In the genomic region with DNA sequence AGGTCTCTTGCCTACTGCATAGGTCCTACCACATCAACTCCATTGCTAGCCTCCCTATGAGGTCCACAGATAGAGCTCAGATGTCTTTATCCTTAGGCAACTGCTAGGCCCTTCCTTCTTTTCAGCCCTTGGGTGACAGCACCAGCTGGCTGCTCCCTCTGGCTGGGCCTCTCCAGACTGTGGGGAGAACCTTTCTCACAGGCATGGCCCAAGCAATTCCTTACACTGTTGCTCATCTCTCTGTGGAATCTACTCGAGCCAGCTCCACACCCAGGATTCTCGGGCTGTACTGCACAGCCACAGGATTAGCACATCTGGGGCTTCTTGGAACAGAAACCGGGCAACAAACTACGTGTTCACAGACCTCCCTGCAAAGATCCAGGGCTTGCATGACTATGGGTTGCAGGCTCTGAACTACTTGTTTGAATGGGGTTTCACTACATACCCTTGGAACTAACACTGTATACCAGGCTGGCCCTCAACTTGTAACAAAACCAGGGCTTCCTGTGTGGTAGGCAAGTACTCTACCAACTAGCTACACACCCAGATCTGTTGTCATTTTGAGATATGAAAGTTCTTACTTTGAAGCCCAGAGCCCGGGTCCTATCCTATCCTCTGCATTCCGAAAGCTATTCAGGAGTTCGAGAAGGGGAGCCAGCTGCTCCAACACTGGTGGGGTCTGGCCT, we compare ENCODE assay signal across 10 mouse cellular contexts. TPM values are rescaled to one million over a fixed set of nuclear protein-coding genes. Genes with fewer than 3 reads are reported as not detected.
DNase-seq lines count a peak whose midpoint lies in the region; ATAC-seq and TF ChIP-seq lines count a peak whose summit lies in the region.
"Had no signal": no experiment of that assay in that cellular context is flagged by ENCODE, and none has a peak within 500 bp of the region (broad histone marks: within the 10 kb centered on the region; RNA-seq: fewer than 3 reads in every experiment).

No protein-coding gene starts in this region.

- no peak for TF ChIP-seq CTCF in heart, adult 2 months (IDR thresholded peaks at IDR 0.05)

- H3K27me3 ChIP-seq in heart, adult 2 months (ENCODE audit: control insufficient read depth, insufficient read depth, low read length): no peaks in the 10 kb centered on the region
- H3K27me3 ChIP-seq in intestine, embryonic 15.5 days (replicated peaks): no peaks in the 10 kb centered on the region

- 61% methylated on average over 7 of the region's 7 CpGs for WGBS in heart, adult 2 months
- WGBS in intestine, embryonic 15.5 days: 86% methylated on average over 7 of the region's 7 CpGs

- 0 out of 2 replicates have a peak, but pooled peaks have one; percentile 7 for TF ChIP-seq POLR2A in heart, adult 2 months (IDR thresholded peaks at IDR 0.05; ENCODE audit: insufficient read depth, low read depth, low read length)

- no peak overlapping the region; the same call in 1 of the 2 replicates for H3K27ac ChIP-seq in heart, adult 2 months
- H3K27ac ChIP-seq in intestine, embryonic 15.5 days: no peak overlapping the region

- peak overlapping the region; percentile 58 for H3K4me2 ChIP-seq in intestine, embryonic 15.5 days (replicated peaks)

- H3K79me2 ChIP-seq in heart, adult 2 months (replicated peaks; ENCODE audit: control insufficient read depth, insufficient read depth, low read length): peaks cover 11% of the 10 kb centered on the region

- no peak overlapping the region for H3K4me3 ChIP-seq in heart, adult 2 months
- 0 out of 2 replicates have a peak overlapping the region, but pooled peaks have one; percentile 71 for H3K4me3 ChIP-seq in intestine, embryonic 15.5 days (replicated peaks)

- intact Hi-C loops in heart, adult 2 months (cut with DNase I): loop anchor here (10.0 kb wide), 1 partner anchor 581 kb away; a partner anchor contains a TSS
- intact Hi-C loops in left cerebral cortex, postnatal 25 days (cut with DNase I): loop anchor here (1.0 kb wide), 1 partner anchor 12 kb away; no protein-coding TSS in a partner anchor

- TF ChIP-seq EP300 in heart, adult 2 months (IDR thresholded peaks at IDR 0.05; ENCODE audit: insufficient read depth, low read depth, low read length): no peak

- H3K9me3 ChIP-seq in intestine, embryonic 15.5 days: no peaks in the 10 kb centered on the region

- ATAC-seq in intestine, embryonic 15.5 days: no peak
- no peak for ATAC-seq in erythroid progenitor cell, adult 5-6 weeks (replicated peaks; ENCODE audit: low FRiP score, poor library complexity, severe bottlenecking)

- H3K9ac ChIP-seq in heart, adult 2 months (ENCODE audit: low read depth, low read length): no peak overlapping the region
- peak overlapping the region; percentile 27; the same call in 1 of the 2 replicates for H3K9ac ChIP-seq in intestine, embryonic 15.5 days

- H3K36me3 ChIP-seq in heart, adult 2 months (ENCODE audit: control insufficient read depth, insufficient read depth, low read length): no peaks in the 10 kb centered on the region
- peaks cover 12% of the 10 kb centered on the region; the same call in 1 of the 2 replicates for H3K36me3 ChIP-seq in intestine, embryonic 15.5 days

- DNase-seq in heart, adult 2 months: peak; percentile 45 to 59
- DNase-seq in heart, adult 8-10 months (ENCODE audit: low spot score): no peak
- DNase-seq in urinary bladder, postnatal 14 days (ENCODE audit: low spot score): peak; percentile 37
- no peak for DNase-seq in urinary bladder, postnatal 36 days (ENCODE audit: low spot score in 2 of 2)
- DNase-seq in left cerebral cortex, postnatal 25 days (ENCODE audit: low spot score in 2 of 2): no peak
- no peak for DNase-seq in left cerebral cortex, adult 11 months (ENCODE audit: low spot score)
- DNase-seq: cerebellum, postnatal 36 days had no signal

- peaks cover 16% of the 10 kb centered on the region for H3K4me1 ChIP-seq in heart, adult 2 months (ENCODE audit: control insufficient read depth, insufficient read depth, low read length)
- H3K4me1 ChIP-seq in intestine, embryonic 15.5 days (replicated peaks): peaks cover 36% of the 10 kb centered on the region

RNA-seq across cellular contexts. Expression of a gene that starts 2.3 kb away (rescaled TPM):
- total RNA-seq in heart, adult 2 months (2021): 10 to 100 TPM; 13.6 to 14.3 TPM
- polyA plus RNA-seq in heart, adult 2 months (2012; rRNA removed): 26.4 and 27.4 TPM in 2 replicates
- 10 to 100 TPM; 12.3 to 14.4 (median 13.3) TPM for total RNA-seq in heart, adult 8-10 months (2022)
- polyA plus RNA-seq in intestine, embryonic 15.5 days (2015; fragmentation: Nextera tagmentation; extraction: Ambion mirVana): 124 TPM in 2 replicates
- 10 to 100 TPM; 44.5 to 47.8 TPM for total RNA-seq in left cerebral cortex, postnatal 25 days (2021)
- total RNA-seq in erythroid progenitor cell, adult 5-6 weeks (2015; ENCODE audit: low replicate concordance): 14.4 and 14.7 TPM in 2 replicates
- 27.6 and 28.1 TPM in 2 replicates for total RNA-seq in erythroid progenitor cell, adult 5-6 weeks (2017; ENCODE audit: low replicate concordance)

RNA-seq across cellular contexts. Expression of a gene that starts 6.1 kb away (rescaled TPM):
- 1 to 10 TPM in 1 of 2 experiments, under 1 TPM in 1; 0.99 to 1.3 TPM for total RNA-seq in heart, adult 2 months (2021)
- 0.45 and 0.67 TPM in 2 replicates for polyA plus RNA-seq in heart, adult 2 months (2012; rRNA removed)
- total RNA-seq in heart, adult 8-10 months (2022): 1 to 10 TPM in 3 of 4 experiments, under 1 TPM in 1; 0.84 to 1.9 (median 1.4) TPM
- polyA plus RNA-seq in intestine, embryonic 15.5 days (2015; fragmentation: Nextera tagmentation; extraction: Ambion mirVana): 21.4 and 22.4 TPM in 2 replicates
- total RNA-seq in left cerebral cortex, postnatal 25 days (2021): 1 to 10 TPM; 1.7 to 1.9 TPM
- 26.4 and 28.1 TPM in 2 replicates for total RNA-seq in erythroid progenitor cell, adult 5-6 weeks (2015; ENCODE audit: low replicate concordance)
- total RNA-seq in erythroid progenitor cell, adult 5-6 weeks (2017; ENCODE audit: low replicate concordance): 32.6 and 39.0 TPM in 2 replicates

RNA-seq across cellular contexts. Expression of a gene that starts 28.7 kb away (rescaled TPM):
- 10 to 100 TPM; 63.1 to 78.9 TPM for total RNA-seq in heart, adult 2 months (2021)
- 68.0 and 75.8 TPM in 2 replicates for polyA plus RNA-seq in heart, adult 2 months (2012; rRNA removed)
- 10 to 100 TPM; 78.9 to 90.4 (median 87.1) TPM for total RNA-seq in heart, adult 8-10 months (2022)
- polyA plus RNA-seq in intestine, embryonic 15.5 days (2015; fragmentation: Nextera tagmentation; extraction: Ambion mirVana): 86.3 and 95.3 TPM in 2 replicates
- total RNA-seq in left cerebral cortex, postnatal 25 days (2021): 100 to 1,000 TPM in 1 of 2 experiments, 10 to 100 TPM in 1; 97.4 to 104 TPM
- total RNA-seq in erythroid progenitor cell, adult 5-6 weeks (2015; ENCODE audit: low replicate concordance): 4.0 and 6.7 TPM in 2 replicates
- 2.3 and 35.3 TPM in 2 replicates for total RNA-seq in erythroid progenitor cell, adult 5-6 weeks (2017; ENCODE audit: low replicate concordance)

RNA-seq across cellular contexts. Expression of a gene that starts 28.8 kb away (rescaled TPM):
- total RNA-seq in heart, adult 2 months (2021): 10 to 100 TPM; 12.2 to 14.8 TPM
- polyA plus RNA-seq in heart, adult 2 months (2012; rRNA removed): 28.6 and 30.6 TPM in 2 replicates
- 10 to 100 TPM; 11.8 to 17.5 (median 14.4) TPM for total RNA-seq in heart, adult 8-10 months (2022)
- polyA plus RNA-seq in intestine, embryonic 15.5 days (2015; fragmentation: Nextera tagmentation; extraction: Ambion mirVana): 40.3 and 45.8 TPM in 2 replicates
- total RNA-seq in left cerebral cortex, postnatal 25 days (2021): 1 to 10 TPM; 1.9 to 3.0 TPM
- total RNA-seq in erythroid progenitor cell, adult 5-6 weeks (2015; ENCODE audit: low replicate concordance): not detected in 2 replicates
- 0.98 TPM in 1 of 2 replicates, not detected in the other for total RNA-seq in erythroid progenitor cell, adult 5-6 weeks (2017; ENCODE audit: low replicate concordance)
- total RNA-seq: monocyte, adult 5-6 weeks had no signal

RNA-seq across cellular contexts. Expression of a gene that starts 40.6 kb away (rescaled TPM):
- total RNA-seq in heart, adult 2 months (2021): 10 to 100 TPM; 47.6 to 53.5 TPM
- polyA plus RNA-seq in heart, adult 2 months (2012; rRNA removed): 64.4 and 79.3 TPM in 2 replicates
- total RNA-seq in heart, adult 8-10 months (2022): 10 to 100 TPM; 50.4 to 64.4 (median 55.4) TPM
- 29.9 and 35.1 TPM in 2 replicates for polyA plus RNA-seq in intestine, embryonic 15.5 days (2015; fragmentation: Nextera tagmentation; extraction: Ambion mirVana)
- 10 to 100 TPM; 77.0 to 77.7 TPM for total RNA-seq in left cerebral cortex, postnatal 25 days (2021)
- 4.7 and 8.4 TPM in 2 replicates for total RNA-seq in erythroid progenitor cell, adult 5-6 weeks (2015; ENCODE audit: low replicate concordance)
- total RNA-seq in erythroid progenitor cell, adult 5-6 weeks (2017; ENCODE audit: low replicate concordance): 1.9 and 5.6 TPM in 2 replicates

Comparison
In these comparisons a context has a peak if more than half of its experiments do, and no peak if none do; other contexts are left out.
1. DNase-seq: peak in heart, adult 2 months (2 of 2) and urinary bladder, postnatal 14 days (single experiment); none in heart, adult 8-10 months (single experiment), urinary bladder, postnatal 36 days (0 of 2), left cerebral cortex, postnatal 25 days (0 of 2) and left cerebral cortex, adult 11 months (single experiment).
2. RNA of a gene that starts 6.1 kb away (total RNA-seq): 26.4 to 39.0 TPM in erythroid progenitor cell, adult 5-6 weeks; 1.7 to 1.9 TPM in left cerebral cortex, postnatal 25 days, 0.84 to 1.9 TPM in heart, adult 8-10 months and 0.99 to 1.3 TPM in heart, adult 2 months; every median in the first group is over 4 times any median in the second.